Mouse (Mus musculus) G1E (cell line): ENCODE measurements at regions not wholly inside any gene's neighbourhood (a gene's known extent, or its start where the extent isn't known, plus 50 kb on each side); places are given as distances from the start of the nearest gene placed in this dataset.

Source experiments
- ATAC-seq: 2 replicates; pipeline ENCODE4 v1.8.0; 2016; ENCODE audit warnings: mild to moderate bottlenecking; ENCODE audit not compliant: insufficient number of reproducible peaks, poor library complexity, low FRiP score, severe bottlenecking; ENCODE audit errors: extremely low read depth
- DNase-seq: peaks from one replicate; pipeline ENCODE4 v3.0.0; 2012; ENCODE audit warnings: low spot score
- H3K27me3 ChIP-seq: 2 replicates; pipeline ENCODE4 v1.6.1; 2012; ENCODE audit warnings: mild to moderate bottlenecking, low read length, inconsistent platforms; ENCODE audit not compliant: insufficient read depth
- H3K36me3 ChIP-seq: replicated peaks from 2 replicates; pipeline ENCODE3; 2012; ENCODE audit warnings: mild to moderate bottlenecking, inconsistent platforms
- H3K4me1 ChIP-seq: 2 replicates; pipeline ENCODE4 v1.6.1; 2012; ENCODE audit warnings: low read depth, low read length, inconsistent platforms, mixed read lengths; ENCODE audit not compliant: insufficient read depth
- H3K4me3 ChIP-seq: 2 replicates; pipeline ENCODE4 v1.5.1; 2012; ENCODE audit warnings: low read depth, mild to moderate bottlenecking, inconsistent platforms, low read length, moderate library complexity, mixed read lengths
- H3K9me3 ChIP-seq: replicated peaks from 2 replicates; pipeline ENCODE4 v1.6.1; 2012; ENCODE audit warnings: inconsistent platforms
- CTCF ChIP-seq: IDR thresholded peaks from 2 replicates; pipeline ENCODE4 v1.5.1; 2012; ENCODE audit warnings: low read depth, low read length, inconsistent platforms, mixed read lengths
- GATA1 ChIP-seq: IDR thresholded peaks from 2 replicates; pipeline ENCODE4 v1.6.1; 2012; ENCODE audit warnings: borderline replicate concordance, low read length, inconsistent platforms, mixed read lengths
- GATA2 ChIP-seq: IDR thresholded peaks from 2 replicates; pipeline ENCODE4 v1.6.1; 2012; ENCODE audit warnings: low read depth, low read length, inconsistent platforms, borderline replicate concordance
- POLR2AphosphoS5 ChIP-seq: IDR thresholded peaks from 2 replicates; pipeline ENCODE4 v1.6.1; 2012; ENCODE audit warnings: low read depth, low read length, inconsistent platforms; ENCODE audit not compliant: insufficient replicate concordance
- TAL1 ChIP-seq: conservative IDR thresholded peaks from 2 replicates; pipeline ENCODE4 v1.6.1; 2012; ENCODE audit warnings: low read depth, low read length, inconsistent platforms, mixed read lengths

DNA sequence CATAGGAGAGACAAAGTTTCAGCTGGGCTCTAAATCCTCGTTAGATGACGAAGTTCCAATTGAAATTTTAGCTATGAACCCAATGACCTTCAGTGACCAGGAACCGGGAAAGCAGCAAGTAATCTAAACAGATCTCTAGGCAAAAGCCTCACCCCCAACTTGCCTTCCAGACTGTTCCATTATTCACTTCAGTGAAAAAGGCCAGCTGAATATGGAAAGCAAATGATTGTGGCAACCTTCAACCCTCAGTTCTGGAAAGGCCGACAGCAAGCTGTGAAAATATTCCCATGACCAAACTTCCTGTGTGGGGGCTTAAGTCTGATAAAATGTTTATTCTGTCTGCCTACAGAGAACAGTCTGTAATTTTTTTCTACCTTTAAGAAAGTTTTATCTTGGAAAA lies 252.5 kb upstream of the Nrip1 start:
- Histone ChIP-seq H3K4me1 (no peaks in the 10 kb centered on the region), H3K4me3 (no peak overlapping the region), H3K27me3 (no peaks in the 10 kb centered on the region), H3K36me3 (no peaks in the 10 kb centered on the region), H3K9me3 (no peaks in the 10 kb centered on the region)
- no peak for DNase-seq
- no peak for ATAC-seq
- no peak for TF ChIP-seq CTCF
- TF ChIP-seq TAL1, result no peak
- TF ChIP-seq POLR2AphosphoS5, result no peak
- TF ChIP-seq GATA1, result no peak
- TF ChIP-seq GATA2, result no peak

DNA sequence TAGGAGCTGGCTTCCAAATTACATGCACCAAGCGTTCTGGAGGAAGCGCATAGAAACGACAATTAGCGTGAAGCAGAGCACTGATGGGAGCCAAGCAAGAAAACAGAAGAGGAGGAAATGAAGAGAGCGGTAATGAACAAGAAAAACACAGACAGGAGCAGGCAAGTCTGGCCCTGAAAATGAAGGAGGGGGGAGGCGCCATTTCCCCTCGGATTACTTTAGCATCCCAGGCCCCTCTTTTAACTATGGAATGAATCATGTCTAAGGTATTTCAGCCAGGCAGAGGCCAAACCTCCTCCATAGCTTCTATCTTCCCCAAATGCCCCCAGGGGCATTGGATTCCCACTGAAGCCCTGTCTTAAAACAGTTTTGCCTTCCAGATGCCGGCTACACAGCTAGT lies 248.1 kb upstream of the Nrip1 start:
- TF ChIP-seq POLR2AphosphoS5 (no peak), TAL1 (no peak), GATA1 (no peak), GATA2 (no peak), CTCF (no peak)
- no peak for DNase-seq

DNA sequence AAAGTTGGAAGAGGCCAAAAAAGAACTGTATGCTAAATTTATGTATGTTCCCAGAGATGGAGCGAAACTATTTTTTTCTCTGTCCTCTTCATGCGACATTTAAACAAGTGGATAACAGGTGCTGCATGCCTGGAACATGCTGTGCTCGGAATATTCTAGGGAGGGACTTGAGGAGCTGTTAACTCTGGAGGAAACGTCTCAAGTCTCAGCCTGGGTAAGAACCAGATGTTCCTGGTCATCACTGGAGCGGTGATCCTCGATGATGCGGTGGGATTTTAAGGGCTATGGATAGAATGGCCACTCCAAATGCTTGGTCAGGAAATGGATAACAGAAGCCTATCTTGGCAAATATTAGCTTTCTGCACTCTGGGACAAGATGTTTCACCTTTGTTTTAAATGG lies 244.7 kb upstream of the Nrip1 start:
- DNase-seq (no peak), ATAC-seq (no peak)
- no peaks in the 10 kb centered on the region for H3K9me3 ChIP-seq
- TF ChIP-seq GATA2 (no peak), CTCF (no peak), GATA1 (no peak), POLR2AphosphoS5 (no peak), TAL1 (no peak)
- no peaks in the 10 kb centered on the region for H3K4me1 ChIP-seq
- H3K4me3 ChIP-seq, result no peak overlapping the region
- H3K36me3 ChIP-seq, result no peaks in the 10 kb centered on the region
- no peaks in the 10 kb centered on the region for H3K27me3 ChIP-seq

More for the DNA sequence above, 248.1 kb upstream of the Nrip1 start:
- no peaks in the 10 kb centered on the region for H3K27me3 ChIP-seq
- H3K4me1 ChIP-seq, result no peaks in the 10 kb centered on the region
- no peak for ATAC-seq
- no peaks in the 10 kb centered on the region for H3K9me3 ChIP-seq
- no peaks in the 10 kb centered on the region for H3K36me3 ChIP-seq
- H3K4me3 ChIP-seq, result no peak overlapping the region

DNA sequence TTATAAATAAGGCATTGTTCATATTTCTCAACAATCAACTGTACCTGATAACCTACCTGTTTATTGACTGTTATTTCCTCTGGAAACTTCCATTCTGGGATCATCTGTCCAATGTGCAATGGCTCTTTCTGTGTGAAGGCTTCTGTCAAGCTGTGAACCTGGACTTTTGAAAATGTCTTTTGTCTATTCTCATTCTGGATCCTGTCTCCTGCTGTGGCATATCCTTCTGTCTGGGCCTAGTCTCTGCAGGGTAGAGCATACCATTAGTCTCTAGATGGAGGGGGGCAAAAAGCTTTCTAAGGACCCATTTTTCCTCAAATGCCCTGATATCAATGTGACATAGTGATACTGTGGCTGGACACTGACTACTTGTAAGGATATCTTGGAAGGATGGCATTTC lies 237.4 kb upstream of the Nrip1 start:
- Histone ChIP-seq H3K4me1 (no peaks in the 10 kb centered on the region), H3K27me3 (no peaks in the 10 kb centered on the region; the same call in 1 of the 2 replicates), H3K36me3 (no peaks in the 10 kb centered on the region), H3K9me3 (no peaks in the 10 kb centered on the region), H3K4me3 (no peak overlapping the region)
- DNase-seq (no peak), ATAC-seq (no peak)
- no peak for TF ChIP-seq GATA2
- TF ChIP-seq CTCF, result no peak
- TF ChIP-seq TAL1, result no peak
- TF ChIP-seq POLR2AphosphoS5, result no peak
- TF ChIP-seq GATA1, result no peak

DNA sequence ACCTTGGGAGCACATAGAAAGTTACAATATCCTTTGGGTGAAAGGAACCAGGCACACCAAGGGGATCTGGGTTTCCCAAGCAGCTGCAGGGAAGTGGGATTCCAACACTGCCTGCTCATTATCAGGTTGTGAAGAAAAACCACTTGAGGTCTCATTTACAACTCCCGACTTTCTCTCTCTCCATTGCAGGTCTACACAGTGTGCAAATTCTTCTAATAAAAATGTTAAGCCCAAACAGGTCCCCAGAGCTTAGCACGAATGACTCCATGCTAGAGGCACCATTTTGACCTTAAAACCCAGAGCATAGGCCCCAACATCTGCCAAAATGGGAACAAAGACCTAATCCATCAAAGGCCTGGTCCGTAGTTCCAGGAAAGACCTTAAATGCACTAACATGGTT lies 231.3 kb upstream of the Nrip1 start:
- no peaks in the 10 kb centered on the region for H3K9me3 ChIP-seq

DNA sequence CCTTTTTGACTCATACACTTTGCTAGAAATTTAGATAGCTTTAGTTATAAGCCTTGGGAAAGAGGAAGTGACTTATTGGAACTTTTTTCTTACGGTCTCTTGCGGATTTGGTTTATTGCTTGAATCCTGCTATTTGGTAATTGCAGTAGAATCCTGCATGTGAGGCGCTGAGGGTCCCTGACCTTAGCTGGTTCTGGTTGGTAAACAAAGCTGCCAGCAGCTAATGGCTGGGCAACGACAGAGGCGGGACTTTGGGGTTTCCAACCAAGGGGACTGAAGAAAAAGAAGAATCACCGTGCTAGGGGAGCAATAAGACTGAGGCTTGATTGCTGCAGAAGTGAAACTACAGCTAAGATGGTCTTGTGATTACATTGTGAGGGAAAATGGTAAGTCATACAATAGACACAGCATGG lies 230.2 kb upstream of the Nrip1 start:
- no peak for DNase-seq
- ATAC-seq, result no peak
- Histone ChIP-seq H3K36me3 (no peaks in the 10 kb centered on the region), H3K27me3 (no peaks in the 10 kb centered on the region), H3K9me3 (no peaks in the 10 kb centered on the region), H3K4me3 (no peak overlapping the region), H3K4me1 (no peaks in the 10 kb centered on the region)
- TF ChIP-seq POLR2AphosphoS5 (no peak), GATA2 (no peak)

More for the DNA sequence above, 231.3 kb upstream of the Nrip1 start:
- H3K4me3 ChIP-seq, result no peak overlapping the region
- H3K27me3 ChIP-seq, result no peaks in the 10 kb centered on the region; the same call in 1 of the 2 replicates
- no peak for DNase-seq
- H3K36me3 ChIP-seq, result no peaks in the 10 kb centered on the region
- no peaks in the 10 kb centered on the region for H3K4me1 ChIP-seq
- TF ChIP-seq TAL1, result no peak
- no peak for TF ChIP-seq GATA2
- TF ChIP-seq GATA1, result no peak
- TF ChIP-seq CTCF, result no peak
- TF ChIP-seq POLR2AphosphoS5, result no peak
- no peak for ATAC-seq

DNA sequence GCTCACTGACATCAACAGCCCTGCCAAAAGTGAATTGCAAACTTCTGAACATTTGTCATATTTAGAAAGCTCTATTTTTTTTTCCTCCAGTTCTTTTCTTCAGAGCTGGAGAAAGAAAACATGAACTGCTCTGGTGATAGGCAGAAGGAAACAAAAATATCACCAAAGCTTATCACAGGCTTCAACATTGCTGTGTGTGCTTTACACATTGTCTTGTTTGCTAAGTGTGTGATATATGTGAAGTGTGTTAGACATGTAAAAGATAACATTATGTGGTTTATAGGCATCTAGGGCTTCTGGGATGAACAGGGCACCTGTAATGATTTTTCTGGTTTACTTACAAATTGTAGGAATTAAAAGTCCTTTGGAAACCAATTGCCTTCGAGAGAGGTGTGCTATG lies 229.8 kb upstream of the Nrip1 start:
- H3K9me3 ChIP-seq, result no peaks in the 10 kb centered on the region
- H3K27me3 ChIP-seq, result no peaks in the 10 kb centered on the region
- H3K4me3 ChIP-seq, result no peak overlapping the region
- ATAC-seq (no peak), DNase-seq (no peak)
- no peaks in the 10 kb centered on the region for H3K4me1 ChIP-seq
- no peak for TF ChIP-seq POLR2AphosphoS5
- TF ChIP-seq TAL1, result no peak
- no peak for TF ChIP-seq CTCF
- TF ChIP-seq GATA1, result no peak
- TF ChIP-seq GATA2, result no peak
- no peaks in the 10 kb centered on the region for H3K36me3 ChIP-seq
